Mouse (Mus musculus) CH12.LX (cell line): Measurements from ENCODE around the gene Adamtsl1. TPM values are rescaled to one million over a fixed set of nuclear protein-coding genes. Genes with fewer than 3 reads are reported as not detected.

Experiments used
- DNase-seq: peaks from one replicate; pipeline ENCODE4 v3.0.0-alpha.2; 2013; ENCODE audit errors: extremely low read depth
- H3K27ac ChIP-seq: 2 replicates; pipeline ENCODE4 v1.5.1; 2012; ENCODE audit warnings: low read depth, mild to moderate bottlenecking, control low read depth, moderate library complexity; ENCODE audit not compliant: insufficient read depth
- H3K27me3 ChIP-seq: replicated peaks from 2 replicates; pipeline ENCODE3; 2012; ENCODE audit warnings: inconsistent platforms
- H3K36me3 ChIP-seq, 2 experiments: replicated peaks in 1 of 2; 2 replicates each; pipeline versions ENCODE3 to v1.6.1; 2012; ENCODE audit warnings: inconsistent platforms in 1 of 2, low read length in 1 of 2, mild to moderate bottlenecking in 1 of 2, mixed read lengths in 1 of 2, moderate library complexity in 1 of 2; ENCODE audit not compliant: control insufficient read depth in 1 of 2, insufficient read depth in 1 of 2
- H3K4me1 ChIP-seq, 2 experiments: 2 replicates each; pipeline ENCODE4 v1.6.1; 2012; ENCODE audit warnings: inconsistent platforms in 1 of 2, moderate library complexity in 1 of 2; ENCODE audit not compliant: insufficient read depth in 2 of 2, control insufficient read depth in 1 of 2
- H3K4me2 ChIP-seq: 2 replicates; pipeline ENCODE4 v1.6.1; 2012; ENCODE audit warnings: low read depth, mild to moderate bottlenecking, control low read depth; ENCODE audit not compliant: poor library complexity, insufficient read depth, severe bottlenecking
- H3K4me3 ChIP-seq, 3 experiments: fragments of 150-350 bp in 1 of 3; sonication (generic) in 1 of 3; replicated peaks in 1 of 3; 2 replicates each; pipeline versions ENCODE3 to v1.5.1; 2011 to 2012; ENCODE audit warnings: low read depth in 2 of 3, low read length in 2 of 3, mild to moderate bottlenecking in 2 of 3, moderate library complexity in 2 of 3, control low read depth in 1 of 3, improper control_type of control experiment in 1 of 3, inconsistent platforms in 1 of 3, mixed read lengths in 1 of 3; ENCODE audit not compliant: poor library complexity in 1 of 3
- H3K79me2 ChIP-seq: replicated peaks from 2 replicates; pipeline ENCODE4 v1.6.1; 2012; ENCODE audit warnings: mild to moderate bottlenecking, moderate library complexity; ENCODE audit not compliant: control insufficient read depth, poor library complexity, insufficient read depth, severe bottlenecking; ENCODE audit errors: extremely low read depth
- H3K9ac ChIP-seq: 2 replicates; pipeline ENCODE4 v1.6.1; 2012; ENCODE audit warnings: low read depth, mild to moderate bottlenecking, control low read depth, moderate library complexity; ENCODE audit not compliant: insufficient read depth
- H3K9me3 ChIP-seq: replicated peaks from 2 replicates; pipeline ENCODE3; 2012; ENCODE audit warnings: low read length, inconsistent platforms, mixed read lengths
- E2F4 ChIP-seq: IDR thresholded peaks from 2 replicates; pipeline ENCODE4 v1.6.1; 2011; ENCODE audit warnings: low read depth, low read length, improper control_type of control experiment; ENCODE audit not compliant: insufficient replicate concordance
- ELF1 ChIP-seq: IDR thresholded peaks from 2 replicates; pipeline ENCODE4 v1.6.1; 2014; ENCODE audit warnings: low read depth, mild to moderate bottlenecking, inconsistent platforms, low read length, improper control_type of control experiment
- ETS1 ChIP-seq: conservative IDR thresholded peaks from 2 replicates; pipeline ENCODE4 v1.6.1; 2012; ENCODE audit warnings: low read depth, mild to moderate bottlenecking, inconsistent platforms, low read length, improper control_type of control experiment, moderate library complexity
- IRF4 ChIP-seq: IDR thresholded peaks from 2 replicates; pipeline ENCODE4 v1.6.1; 2014; ENCODE audit warnings: low read depth, mild to moderate bottlenecking, inconsistent platforms, low read length, improper control_type of control experiment
- JUND ChIP-seq: conservative IDR thresholded peaks from 2 replicates; pipeline ENCODE4 v1.6.1; 2011; ENCODE audit warnings: low read depth, low read length, improper control_type of control experiment
- MEF2A ChIP-seq: IDR thresholded peaks from 2 replicates; pipeline ENCODE4 v1.6.1; 2014; ENCODE audit warnings: low read depth, mild to moderate bottlenecking, inconsistent platforms, low read length, improper control_type of control experiment, borderline replicate concordance
- MXI1 ChIP-seq: IDR thresholded peaks from 2 replicates; pipeline ENCODE4 v1.6.1; 2011; ENCODE audit warnings: mild to moderate bottlenecking, low read depth, low read length, improper control_type of control experiment
- MYC ChIP-seq: IDR thresholded peaks from 2 replicates; pipeline ENCODE4 v1.6.1; 2011; ENCODE audit warnings: low read depth, mild to moderate bottlenecking, improper control_type of control experiment, low read length
- NRF1 ChIP-seq: IDR thresholded peaks from 2 replicates; pipeline ENCODE4 v1.6.1; 2014; ENCODE audit warnings: low read depth, mild to moderate bottlenecking, inconsistent platforms, low read length, improper control_type of control experiment, moderate library complexity
- POLR2A ChIP-seq: IDR thresholded peaks from 2 replicates; pipeline ENCODE4 v1.6.1; 2011; ENCODE audit warnings: low read depth, mild to moderate bottlenecking, improper control_type of control experiment, low read length
- RAD21 ChIP-seq: IDR thresholded peaks from 2 replicates; pipeline ENCODE4 v1.6.1; 2011; ENCODE audit warnings: low read depth, mild to moderate bottlenecking, low read length, improper control_type of control experiment, moderate library complexity
- SIN3A ChIP-seq: IDR thresholded peaks from 2 replicates; pipeline ENCODE4 v1.6.1; 2012; ENCODE audit warnings: low read length, improper control_type of control experiment, inconsistent platforms
- USF1 ChIP-seq: IDR thresholded peaks from 2 replicates; pipeline ENCODE4 v1.6.1; 2014; ENCODE audit warnings: low read depth, mild to moderate bottlenecking, inconsistent platforms, low read length, improper control_type of control experiment
- ZC3H11A ChIP-seq: IDR thresholded peaks from 2 replicates; pipeline ENCODE4 v1.6.1; 2012; ENCODE audit warnings: low read depth, mild to moderate bottlenecking, inconsistent platforms, low read length, improper control_type of control experiment
- ZKSCAN1 ChIP-seq: IDR thresholded peaks from 2 replicates; pipeline ENCODE4 v1.6.1; 2012; ENCODE audit warnings: low read depth, inconsistent platforms, low read length, improper control_type of control experiment, borderline replicate concordance
- ZMIZ1 ChIP-seq: IDR thresholded peaks from 2 replicates; pipeline ENCODE4 v1.6.1; 2012; ENCODE audit warnings: low read depth, mild to moderate bottlenecking, inconsistent platforms, low read length, improper control_type of control experiment
- dilution Hi-C: fragments of 300-500 bp; cut with MboI; formaldehyde crosslinking; loops from 2 replicates; pipeline ENCODE4 v1.14.3; 2020; ENCODE audit warnings: low sequenced_read_pairs; ENCODE audit not compliant: extremely low pct_unique_long_range_greater_than_20kb, extremely low pct_ligation_motif_present
- in situ Hi-C: fragments of 300-500 bp; cut with MboI; formaldehyde crosslinking; loops from 3 replicates; pipeline ENCODE4 v1.14.3; 2019; ENCODE audit warnings: low sequenced_read_pairs, low pct_ligation_motif_present, low pct_unique_long_range_greater_than_20kb, mixed read lengths
- polyA plus RNA-seq: library from polyadenylated mRNA; unstranded; fragments of >175 nt; gene quantifications from 2 replicates; pipeline ENCODE4 v1.2.1, GENCODE M21; 2012; ENCODE audit warnings: low read depth; ENCODE audit not compliant: insufficient read length
- total RNA-seq, 2 experiments: library from RNA; depleted of rRNA; stranded (reverse); fragments of 300-350 nt in 1 of 2; fragments of >200 nt in 1 of 2; gene quantifications; 2 replicates each; pipeline ENCODE4 v1.2.3; 2012 to 2014

The Adamtsl1 gene
- total and polyA plus RNA-seq, 3 experiments, result not detected

GRCm38 (mm10) chr4:86203288-86203687 is 689.3 kb downstream of the Adamtsl1 start:
- Histone ChIP-seq H3K4me3 (no peak overlapping the region), H3K9me3 (no peaks in the 10 kb centered on the region), H3K27me3 (no peaks in the 10 kb centered on the region), H3K27ac (no peak overlapping the region), H3K4me1 (no peaks in the 10 kb centered on the region), H3K79me2 (no peaks in the 10 kb centered on the region), H3K9ac (no peak overlapping the region), H3K4me2 (no peak overlapping the region), H3K36me3 (no peaks in the 10 kb centered on the region)
- dilution Hi-C loops (no loop called here), in situ Hi-C loops (no loop called here)
- no peak for DNase-seq
- TF ChIP-seq ZKSCAN1 (no peak), USF1 (no peak), MYC (no peak), RAD21 (no peak), ETS1 (no peak), POLR2A (no peak), ZC3H11A (no peak), ZMIZ1 (no peak)

GRCm38 (mm10) chr4:86224875-86225274 is 710.9 kb downstream of the Adamtsl1 start:
- H3K4me3 ChIP-seq, result no peak overlapping the region
- H3K27ac ChIP-seq, result no peak overlapping the region
- no peaks in the 10 kb centered on the region for H3K9me3 ChIP-seq
- no peaks in the 10 kb centered on the region for H3K36me3 ChIP-seq
- no peak for DNase-seq
- dilution Hi-C loops (no loop called here), in situ Hi-C loops (no loop called here)
- H3K4me1 ChIP-seq, result no peaks in the 10 kb centered on the region
- H3K4me2 ChIP-seq, result no peak overlapping the region
- TF ChIP-seq MYC, result no peak
- TF ChIP-seq SIN3A, result no peak
- no peak for TF ChIP-seq RAD21
- TF ChIP-seq JUND, result no peak
- no peak for TF ChIP-seq ELF1
- no peak for TF ChIP-seq IRF4
- no peak for TF ChIP-seq MEF2A
- no peak for TF ChIP-seq NRF1
- no peak for TF ChIP-seq MXI1
- no peak for TF ChIP-seq E2F4
- H3K9ac ChIP-seq, result no peak overlapping the region
- no peaks in the 10 kb centered on the region for H3K27me3 ChIP-seq
- no peaks in the 10 kb centered on the region for H3K79me2 ChIP-seq
